Mouse (Mus musculus) intestine, postnatal 0 days (tissue): ENCODE results near the gene Ube2e2. TPM values are rescaled to one million over a fixed set of nuclear protein-coding genes. Genes with fewer than 3 reads are reported as not detected.
"Not testable (repeated sequence)": the region's sequence is repeated elsewhere in the genome, so short reads cannot be mapped to it uniquely, and the experiment has no call there.

Experiments
- ATAC-seq: fragments of 200-750 bp; cut with Nextera tagmentation; 2 replicates; pipeline ENCODE4 v1.8.0; 2017; ENCODE audit warnings: mild to moderate bottlenecking, moderate TSS enrichment, moderate library complexity
- H3K27ac ChIP-seq: fragments of 300-500 bp; sonication (generic); 2 replicates; pipeline ENCODE4 v1.5.1; 2014; ENCODE audit warnings: mild to moderate bottlenecking, low read depth, low read length, moderate library complexity
- H3K27me3 ChIP-seq: fragments of 300-500 bp; sonication (generic); replicated peaks from 2 replicates; pipeline ENCODE4 v1.6.1; 2014; ENCODE audit warnings: low read length, mixed read lengths; ENCODE audit not compliant: control insufficient read depth, insufficient read depth
- H3K36me3 ChIP-seq: fragments of 300-500 bp; sonication (generic); 2 replicates; pipeline ENCODE4 v1.6.1; 2014; ENCODE audit warnings: mild to moderate bottlenecking, moderate library complexity; ENCODE audit not compliant: control insufficient read depth, insufficient read depth
- H3K4me1 ChIP-seq: fragments of 300-500 bp; sonication (generic); replicated peaks from 2 replicates; pipeline ENCODE4 v1.6.1; 2014; ENCODE audit warnings: antibody characterized with exemption, low read length, mixed read lengths; ENCODE audit not compliant: control insufficient read depth, insufficient read depth
- H3K4me2 ChIP-seq: fragments of 300-500 bp; sonication (generic); replicated peaks from 2 replicates; pipeline ENCODE4 v1.6.1; 2014; ENCODE audit warnings: low read depth, mild to moderate bottlenecking, moderate library complexity
- H3K4me3 ChIP-seq: fragments of 300-500 bp; sonication (generic); 2 replicates; pipeline ENCODE4 v1.5.1; 2014; ENCODE audit warnings: low read depth, low read length
- H3K9ac ChIP-seq: fragments of 300-500 bp; sonication (generic); 2 replicates; pipeline ENCODE4 v1.6.1; 2014; ENCODE audit warnings: mild to moderate bottlenecking, low read depth, low read length
- H3K9me3 ChIP-seq: fragments of 300-500 bp; sonication (generic); 2 replicates; pipeline ENCODE4 v1.6.1; 2016; ENCODE audit warnings: mixed run types; ENCODE audit not compliant: control insufficient read depth
- CTCF ChIP-seq: sonication (generic); IDR thresholded peaks from 2 replicates; pipeline ENCODE4 v1.5.1; 2016; ENCODE audit warnings: low read depth, mild to moderate bottlenecking, control low read depth, antibody characterized with exemption, moderate library complexity
- WGBS: fragments of 180-500 bp; shearing (Covaris S2); extraction: QIAGEN DNeasy Blood & Tissue Kit; methylation state at CpG from one replicate; pipeline ENCODE4 v1.1.7; 2014; 5-methylcytosine and 5-hydroxymethylcytosine counted together
- polyA plus RNA-seq: library from polyadenylated mRNA; unstranded; fragments of >200 nt; fragmentation: Nextera tagmentation; extraction: Ambion mirVana; gene quantifications from 2 replicates; pipeline ENCODE4 v1.2.1, GENCODE M21; 2015

The Ube2e2 gene
- polyA plus RNA-seq, 1 experiment from 2014 or later: 52.3 TPM

GRCm38 (mm10) chr14:18569615-18570014, 324.5 kb downstream of the Ube2e2 start:
- Histone ChIP-seq H3K27ac (no peak overlapping the region), H3K27me3 (no peaks in the 10 kb centered on the region), H3K4me2 (no peak overlapping the region), H3K4me3 (no peak overlapping the region), H3K4me1 (no peaks in the 10 kb centered on the region), H3K9me3 (no peaks in the 10 kb centered on the region), H3K36me3 (0 out of 2 replicates have a peak, but pooled peaks cover 5% of the 10 kb centered on the region), H3K9ac (no peak overlapping the region)
- ATAC-seq: no peak
- no peak for TF ChIP-seq CTCF

- ATAC-seq: peak; percentile 90
- H3K27ac ChIP-seq: peak overlapping the region; percentile 55; the same call in 1 of the 2 replicates
- not testable (repeated sequence) for H3K9ac ChIP-seq, H3K27me3 ChIP-seq, H3K4me1 ChIP-seq, H3K4me2 ChIP-seq, H3K36me3 ChIP-seq, H3K9me3 ChIP-seq, H3K4me3 ChIP-seq
- WGBS: 34% methylated on average over 8 of the region's 8 CpGs
Measured at GRCm38 (mm10) chr14:18564999-18565398, 329.1 kb downstream of the Ube2e2 start.

GRCm38 (mm10) chr14:18555287-18555686, 338.8 kb downstream of the Ube2e2 start:
- no peaks in the 10 kb centered on the region for H3K27me3 ChIP-seq
- no peak overlapping the region for H3K4me3 ChIP-seq
- no peak for TF ChIP-seq CTCF
- no peak overlapping the region for H3K27ac ChIP-seq
- H3K36me3 ChIP-seq: no peaks in the 10 kb centered on the region
- no peaks in the 10 kb centered on the region for H3K9me3 ChIP-seq
- H3K4me1 ChIP-seq: no peaks in the 10 kb centered on the region
- H3K9ac ChIP-seq: no peak overlapping the region
- 46% methylated on average over 1 of the region's 1 CpGs for WGBS
- no peak overlapping the region for H3K4me2 ChIP-seq
- no peak for ATAC-seq

- no peak for ATAC-seq
- no peak for TF ChIP-seq CTCF
- H3K27me3 ChIP-seq: no peaks in the 10 kb centered on the region
- no peaks in the 10 kb centered on the region for H3K36me3 ChIP-seq
- no peak overlapping the region for H3K4me3 ChIP-seq
- H3K4me1 ChIP-seq: no peaks in the 10 kb centered on the region
- no peak overlapping the region for H3K27ac ChIP-seq
- H3K4me2 ChIP-seq: no peak overlapping the region
- no peaks in the 10 kb centered on the region for H3K9me3 ChIP-seq
- no peak overlapping the region for H3K9ac ChIP-seq
- WGBS: 91% methylated on average over 2 of the region's 2 CpGs
Measured at GRCm38 (mm10) chr14:18554627-18554988, 339.5 kb downstream of the Ube2e2 start.

GRCm38 (mm10) chr14:18553987-18554626, 340.0 kb downstream of the Ube2e2 start:
- WGBS: 81% methylated on average over 3 of the region's 3 CpGs
- no peak overlapping the region for H3K4me3 ChIP-seq
- H3K36me3 ChIP-seq: no peaks in the 10 kb centered on the region
- H3K27me3 ChIP-seq: no peaks in the 10 kb centered on the region
- TF ChIP-seq CTCF: no peak
- H3K4me1 ChIP-seq: no peaks in the 10 kb centered on the region
- H3K9ac ChIP-seq: no peak overlapping the region
- H3K4me2 ChIP-seq: no peak overlapping the region
- no peaks in the 10 kb centered on the region for H3K9me3 ChIP-seq
- ATAC-seq: no peak
- H3K27ac ChIP-seq: no peak overlapping the region

- no peaks in the 10 kb centered on the region for H3K27me3 ChIP-seq
- H3K36me3 ChIP-seq: no peaks in the 10 kb centered on the region
- no peak overlapping the region for H3K4me3 ChIP-seq
- no peak for TF ChIP-seq CTCF
- H3K9me3 ChIP-seq: no peaks in the 10 kb centered on the region
- no peak overlapping the region for H3K27ac ChIP-seq
- no peak overlapping the region for H3K4me2 ChIP-seq
- no peak overlapping the region for H3K9ac ChIP-seq
- WGBS: 73% methylated on average over 5 of the region's 5 CpGs
- no peaks in the 10 kb centered on the region for H3K4me1 ChIP-seq
- no peak for ATAC-seq
Measured at GRCm38 (mm10) chr14:18547541-18547940, 346.5 kb downstream of the Ube2e2 start.

GRCm38 (mm10) chr14:18539092-18539491, 355.0 kb downstream of the Ube2e2 start:
- H3K36me3 ChIP-seq, H3K9ac ChIP-seq, H3K27ac ChIP-seq, H3K27me3 ChIP-seq, ATAC-seq, H3K4me1 ChIP-seq, H3K4me3 ChIP-seq, H3K4me2 ChIP-seq, H3K9me3 ChIP-seq: not testable (repeated sequence)
- 67% methylated on average over 4 of the region's 4 CpGs for WGBS
